Mouse (Mus musculus) thymus, adult 2 months (tissue): ENCODE measurements at regions not wholly inside any gene's neighbourhood (a gene's known extent, or its start where the extent isn't known, plus 50 kb on each side); places are given as distances from the start of the nearest gene placed in this dataset.
A peak's percentile ranks its signal among the peaks of the same experiment; 100 is the strongest.
"Not testable (repeated sequence)": the region's sequence is repeated elsewhere in the genome, so short reads cannot be mapped to it uniquely, and the experiment has no call there.

Source experiments
- DNase-seq: peaks from one replicate; pipeline ENCODE4 v3.0.0; 2021
- H3K27ac ChIP-seq: fragments of 200-500 bp; 2 replicates; pipeline ENCODE4 v1.5.1; 2012; ENCODE audit warnings: low read length, control low read depth; ENCODE audit not compliant: control insufficient read depth, insufficient read depth
- H3K27me3 ChIP-seq: fragments of 200-500 bp; 2 replicates; pipeline ENCODE4 v1.6.1; 2012; ENCODE audit warnings: mild to moderate bottlenecking, low read length, moderate library complexity, mixed read lengths; ENCODE audit not compliant: control insufficient read depth, insufficient read depth
- H3K36me3 ChIP-seq: fragments of 200-500 bp; 2 replicates; pipeline ENCODE4 v1.6.1; 2012; ENCODE audit warnings: mild to moderate bottlenecking, low read length, moderate library complexity; ENCODE audit not compliant: control insufficient read depth, insufficient read depth
- H3K4me1 ChIP-seq: fragments of 200-500 bp; replicated peaks from 2 replicates; pipeline ENCODE4 v1.6.1; 2012; ENCODE audit warnings: low read length; ENCODE audit not compliant: control insufficient read depth, insufficient read depth
- H3K4me3 ChIP-seq: fragments of 200-500 bp; 2 replicates; pipeline ENCODE4 v1.5.1; 2012; ENCODE audit warnings: mild to moderate bottlenecking, low read length, control low read depth, moderate library complexity; ENCODE audit not compliant: control insufficient read depth, insufficient read depth
- CTCF ChIP-seq: fragments of 200-500 bp; IDR thresholded peaks from 2 replicates; pipeline ENCODE4 v1.5.1; 2012; ENCODE audit warnings: mild to moderate bottlenecking, control low read depth, low read length, moderate library complexity, borderline replicate concordance; ENCODE audit not compliant: control insufficient read depth, poor library complexity, insufficient read depth; ENCODE audit errors: extremely low read depth
- POLR2A ChIP-seq: fragments of 200-500 bp; IDR thresholded peaks from 2 replicates; pipeline ENCODE4 v1.6.1; 2012; ENCODE audit warnings: mild to moderate bottlenecking, low read length, control low read depth, moderate library complexity; ENCODE audit not compliant: control insufficient read depth, poor library complexity, insufficient read depth; ENCODE audit errors: extremely low read depth
- WGBS: fragments of 180-500 bp; shearing (Covaris S2); methylation state at CpG from one replicate; pipeline ENCODE4 v1.1.7; 2018; 5-methylcytosine and 5-hydroxymethylcytosine counted together

GRCm38 (mm10) chr10:51397016-51397415, 83.4 kb upstream of the Gm49339 start:
- DNase-seq, H3K4me3 ChIP-seq, H3K4me1 ChIP-seq, H3K36me3 ChIP-seq, H3K27ac ChIP-seq, H3K27me3 ChIP-seq: not testable (repeated sequence)
- WGBS = 93% methylated on average over 3 of the region's 3 CpGs

- Histone ChIP-seq H3K4me1 (no peaks in the 10 kb centered on the region), H3K36me3 (no peaks in the 10 kb centered on the region), H3K27me3 (no peaks in the 10 kb centered on the region), H3K4me3 (no peak overlapping the region), H3K27ac (no peak overlapping the region)
- 2% methylated on average over 9 of the region's 9 CpGs for WGBS
- TF ChIP-seq CTCF = no peak
- TF ChIP-seq POLR2A = no peak
- DNase-seq = peak; percentile 16
Observed at GRCm38 (mm10) chr10:51405141-51405540, 75.3 kb upstream of the Gm49339 start.

- Histone ChIP-seq H3K4me3 (no peak overlapping the region), H3K36me3 (no peaks in the 10 kb centered on the region), H3K4me1 (no peaks in the 10 kb centered on the region), H3K27ac (no peak overlapping the region), H3K27me3 (no peaks in the 10 kb centered on the region)
- DNase-seq = no peak
- TF ChIP-seq POLR2A (no peak), CTCF (no peak)
Observed at GRCm38 (mm10) chr10:51412795-51413194, 67.6 kb upstream of the Gm49339 start.

GRCm38 (mm10) chr10:51414512-51414911, 65.9 kb upstream of the Gm49339 start:
- TF ChIP-seq CTCF = no peak
- TF ChIP-seq POLR2A = no peak
- H3K27me3 ChIP-seq = no peaks in the 10 kb centered on the region
- no peaks in the 10 kb centered on the region for H3K4me1 ChIP-seq
- no peak for DNase-seq
- no peak overlapping the region for H3K27ac ChIP-seq
- no peaks in the 10 kb centered on the region for H3K36me3 ChIP-seq
- 95% methylated on average over 1 of the region's 1 CpGs for WGBS
- no peak overlapping the region for H3K4me3 ChIP-seq

GRCm38 (mm10) chr10:51416723-51417122, 63.7 kb upstream of the Gm49339 start:
- TF ChIP-seq POLR2A (no peak), CTCF (no peak)
- Histone ChIP-seq H3K27me3 (no peaks in the 10 kb centered on the region), H3K4me3 (no peak overlapping the region), H3K27ac (no peak overlapping the region), H3K36me3 (no peaks in the 10 kb centered on the region), H3K4me1 (no peaks in the 10 kb centered on the region)
- DNase-seq = no peak

- DNase-seq = no peak
- TF ChIP-seq POLR2A (no peak), CTCF (no peak)
- Histone ChIP-seq H3K4me1 (no peaks in the 10 kb centered on the region), H3K4me3 (no peak overlapping the region), H3K27ac (no peak overlapping the region), H3K27me3 (no peaks in the 10 kb centered on the region), H3K36me3 (no peaks in the 10 kb centered on the region)
- 90% methylated on average over 3 of the region's 3 CpGs for WGBS
Observed at GRCm38 (mm10) chr10:51417221-51417911, 63.0 kb upstream of the Gm49339 start.

GRCm38 (mm10) chr10:51418550-51418949, 61.9 kb upstream of the Gm49339 start:
- TF ChIP-seq CTCF (no peak), POLR2A (no peak)

More at GRCm38 (mm10) chr10:51418550-51418949, 61.9 kb upstream of the Gm49339 start:
- Histone ChIP-seq H3K4me3 (no peak overlapping the region), H3K36me3 (no peaks in the 10 kb centered on the region), H3K27me3 (no peaks in the 10 kb centered on the region), H3K4me1 (no peaks in the 10 kb centered on the region), H3K27ac (no peak overlapping the region)
- DNase-seq = no peak
- 88% methylated on average over 1 of the region's 1 CpGs for WGBS
